Mouse (Mus musculus) C2C12 (cell line): ENCODE data around the gene Pdcd2l. TPM values are rescaled to one million over a fixed set of nuclear protein-coding genes. Genes with fewer than 3 reads are reported as not detected.

Source experiments
- H3K27me3 ChIP-seq: one replicate; pipeline ENCODE4 v1.6.1; 2011; ENCODE audit not compliant: control insufficient read depth, insufficient read depth, insufficient read length
- H3K36me3 ChIP-seq: one replicate; pipeline ENCODE4 v1.6.1; 2011; ENCODE audit not compliant: control insufficient read depth, insufficient read depth
- H3K4me3 ChIP-seq: one replicate; pipeline ENCODE4 v1.5.1; 2011; ENCODE audit warnings: mild to moderate bottlenecking, control low read depth; ENCODE audit not compliant: poor library complexity, insufficient read depth, severe bottlenecking
- H3K79me2 ChIP-seq: one replicate; pipeline ENCODE4 v1.6.1; 2011; ENCODE audit not compliant: control insufficient read depth, insufficient read depth
- H3K79me3 ChIP-seq: one replicate; pipeline ENCODE4 v1.6.1; 2011; ENCODE audit warnings: low read depth, control low read depth
- H3ac ChIP-seq: one replicate; pipeline ENCODE3; 2011; ENCODE audit warnings: low read depth; ENCODE audit not compliant: control insufficient read depth, insufficient read length
- CEBPB ChIP-seq: IDR thresholded peaks from one replicate; pipeline ENCODE4 v1.6.1; 2011; ENCODE audit warnings: low read depth, mild to moderate bottlenecking, control low read depth, moderate library complexity
- CTCF ChIP-seq: IDR thresholded peaks from one replicate; pipeline ENCODE4 v1.5.1; 2011; ENCODE audit not compliant: control insufficient read depth, insufficient read depth, insufficient read length
- FOSL1 ChIP-seq: IDR thresholded peaks from one replicate; pipeline ENCODE4 v1.8.0; 2011; ENCODE audit warnings: mild to moderate bottlenecking, low read length; ENCODE audit not compliant: poor library complexity, insufficient read depth, severe bottlenecking
- MAX ChIP-seq: IDR thresholded peaks from one replicate; pipeline ENCODE4 v1.6.1; 2011; ENCODE audit warnings: mild to moderate bottlenecking, control low read depth
- MYOD1 ChIP-seq: IDR thresholded peaks from one replicate; pipeline ENCODE4 v1.6.1; 2011; ENCODE audit warnings: low read depth; ENCODE audit not compliant: control insufficient read depth, insufficient read length
- MYOG ChIP-seq: IDR thresholded peaks from one replicate; pipeline ENCODE4 v1.6.1; 2011; ENCODE audit not compliant: control insufficient read depth, insufficient read length; ENCODE audit errors: extremely low read depth
- USF1 ChIP-seq: IDR thresholded peaks from one replicate; pipeline ENCODE4 v1.6.1; 2011; ENCODE audit warnings: low read depth, mild to moderate bottlenecking, control low read depth, moderate library complexity
- polyA plus RNA-seq: library from polyadenylated mRNA; unstranded; fragments of >200 nt; fragmentation: generic; extraction: Trizol; gene quantifications from one replicate; pipeline ENCODE4 v1.2.1, GENCODE M21; 2012; ENCODE audit warnings: missing spikeins

Gene Pdcd2l
- polyA plus RNA-seq, 1 experiment = 41.7 TPM

DNA sequence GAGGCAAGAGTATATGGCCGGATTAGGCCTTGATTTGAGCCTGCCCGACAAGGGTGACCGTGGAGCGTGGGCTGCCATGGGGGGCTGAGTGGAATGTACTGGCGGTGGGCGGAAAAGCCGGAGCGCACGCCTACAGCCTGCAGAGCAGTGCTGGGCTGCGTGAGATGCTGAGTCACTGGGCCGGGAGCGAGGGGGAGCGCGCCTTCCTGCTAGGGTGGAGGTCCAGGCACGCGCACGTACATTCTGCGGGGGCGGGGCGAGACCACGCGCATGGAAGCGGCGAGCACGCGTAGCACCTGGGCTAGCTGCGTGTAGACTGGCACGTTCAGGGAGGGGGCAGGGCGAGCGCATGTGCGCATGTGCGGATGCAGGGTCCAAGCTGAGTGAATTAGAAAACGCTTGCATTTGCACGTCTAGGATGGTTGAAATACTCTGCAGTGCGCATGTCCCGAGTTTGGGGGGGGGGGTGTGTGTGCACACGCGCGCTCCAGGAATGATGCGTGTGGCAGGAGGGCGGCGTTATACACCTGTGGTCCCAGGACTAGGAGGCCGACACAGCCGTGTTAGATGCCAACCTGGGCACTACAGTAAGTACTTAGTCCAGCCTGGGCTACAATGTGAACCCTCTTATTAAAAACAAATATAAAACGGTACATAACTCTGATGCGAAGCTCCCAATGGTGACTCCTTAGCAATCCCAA, 37.6 kb upstream of the Pdcd2l start:
- Histone ChIP-seq H3ac (peak overlapping the region; percentile 54), H3K4me3 (peak overlapping the region; percentile 30), H3K27me3 (no peaks in the 10 kb centered on the region), H3K79me3 (peaks cover 5% of the 10 kb centered on the region), H3K79me2 (peaks cover 11% of the 10 kb centered on the region), H3K36me3 (peaks cover 22% of the 10 kb centered on the region)
- TF ChIP-seq USF1 (no peak), MAX (peak; percentile 81), CEBPB (no peak), FOSL1 (no peak), CTCF (no peak), MYOD1 (no peak), MYOG (no peak)

DNA sequence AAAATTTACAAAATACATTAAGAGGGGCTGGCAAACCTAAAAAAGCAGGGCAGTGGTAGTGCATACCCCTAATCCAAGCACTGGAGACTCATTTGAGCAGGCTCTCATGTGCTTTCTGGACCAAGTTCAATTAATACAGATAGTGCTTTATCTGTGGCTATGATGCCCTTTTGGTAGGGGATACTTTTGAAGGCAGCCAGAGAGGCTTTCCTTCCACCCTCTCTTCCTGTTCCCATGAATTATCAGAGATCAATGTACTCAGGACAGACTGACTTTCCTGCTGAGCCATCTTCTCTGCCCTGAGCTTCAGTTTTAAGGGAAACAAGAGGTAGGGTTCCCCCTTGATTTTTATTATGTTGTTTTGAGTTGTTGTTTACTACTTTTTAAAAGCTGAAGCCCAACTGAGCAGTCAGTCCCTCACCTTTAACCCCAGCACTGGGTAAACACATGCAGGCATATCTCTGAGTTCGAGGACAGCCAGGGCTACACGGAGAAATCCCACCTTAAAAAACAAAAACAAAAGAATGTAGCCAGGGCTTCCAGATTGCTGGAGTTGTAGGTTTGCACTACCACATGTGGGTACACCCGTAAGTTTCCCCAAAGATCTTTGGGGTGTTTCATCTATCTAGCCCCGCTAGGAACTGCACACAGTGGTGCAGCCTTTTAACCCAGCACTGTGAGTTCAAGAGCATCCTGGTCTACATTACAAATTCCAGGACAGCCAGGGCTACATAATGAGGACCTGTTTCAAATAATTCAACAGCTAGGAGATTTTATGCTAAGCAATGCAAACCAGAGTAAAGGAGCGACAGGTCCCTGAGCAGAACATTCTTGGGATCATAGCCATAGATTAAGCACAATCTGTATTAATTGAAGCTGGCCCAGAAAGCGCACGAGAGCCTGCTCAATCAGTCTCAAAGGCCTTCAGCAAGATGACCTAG, 36.6 kb upstream of the Pdcd2l start:
- H3K36me3 ChIP-seq = peaks cover 23% of the 10 kb centered on the region
- peaks cover 14% of the 10 kb centered on the region for H3K79me3 ChIP-seq
- H3K27me3 ChIP-seq = no peaks in the 10 kb centered on the region
- H3K4me3 ChIP-seq = peak overlapping the region; percentile 30
- no peak for TF ChIP-seq FOSL1
- TF ChIP-seq MYOD1 = no peak
- TF ChIP-seq CEBPB = no peak
- TF ChIP-seq MAX = no peak
- TF ChIP-seq CTCF = no peak
- TF ChIP-seq MYOG = no peak
- no peak for TF ChIP-seq USF1
- H3ac ChIP-seq = peak overlapping the region; percentile 54
- H3K79me2 ChIP-seq = peaks cover 21% of the 10 kb centered on the region

GRCm38 (mm10) chr7:34230116-34230515, 33.7 kb upstream of the Pdcd2l start, which contains the start of gene Gpi1:
Gene Gpi1, minus strand, starts transcription at chr7:34230336.
- peak within 1 kb of the TSS; percentile 61 for H3ac ChIP-seq
- no peaks in the 10 kb centered on the region for H3K27me3 ChIP-seq
- H3K4me3 ChIP-seq = peak within 1 kb of the TSS; percentile 50
- peaks cover 49% of the 10 kb centered on the region for H3K79me2 ChIP-seq
- TF ChIP-seq MYOD1 = no peak
- no peak for TF ChIP-seq FOSL1
- no peak for TF ChIP-seq CEBPB
- no peak for TF ChIP-seq USF1
- no peak for TF ChIP-seq CTCF
- TF ChIP-seq MYOG = no peak
- no peak for TF ChIP-seq MAX
- H3K36me3 ChIP-seq = peaks cover 36% of the 10 kb centered on the region
- peaks cover 30% of the 10 kb centered on the region for H3K79me3 ChIP-seq

DNA sequence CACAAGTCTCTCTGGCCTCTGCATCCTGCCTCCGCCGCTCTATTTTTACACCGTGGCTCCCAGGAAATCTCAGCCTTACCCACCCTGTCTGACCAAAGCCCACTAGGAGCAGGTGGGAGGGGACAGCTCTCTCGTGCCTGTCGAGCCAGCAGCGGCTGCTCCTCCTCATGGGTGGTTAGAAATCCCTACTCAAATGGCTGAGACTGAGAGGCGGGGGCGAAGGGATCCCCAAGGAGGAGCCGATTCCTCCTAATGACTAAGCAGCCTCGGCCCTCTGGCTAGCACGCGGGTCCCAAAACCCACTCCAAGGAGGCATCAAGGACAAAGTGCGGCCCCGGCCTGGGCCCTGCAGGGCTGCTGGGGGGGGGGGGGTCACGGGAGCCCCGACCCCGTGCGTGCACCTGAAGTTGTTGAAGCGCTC, 33.2 kb upstream of the Pdcd2l start:
- Histone ChIP-seq H3ac (peak overlapping the region; percentile 61), H3K27me3 (no peaks in the 10 kb centered on the region), H3K4me3 (peak overlapping the region; percentile 50), H3K36me3 (peaks cover 40% of the 10 kb centered on the region), H3K79me3 (peaks cover 30% of the 10 kb centered on the region), H3K79me2 (peaks cover 54% of the 10 kb centered on the region)
- TF ChIP-seq MAX (no peak), FOSL1 (no peak), MYOG (no peak), MYOD1 (no peak), CTCF (no peak), USF1 (no peak), CEBPB (no peak)

- H3ac ChIP-seq = peak overlapping the region; percentile 61
- H3K79me3 ChIP-seq = peaks cover 31% of the 10 kb centered on the region
- peak overlapping the region; percentile 50 for H3K4me3 ChIP-seq
- no peaks in the 10 kb centered on the region for H3K27me3 ChIP-seq
- H3K79me2 ChIP-seq = peaks cover 57% of the 10 kb centered on the region
- no peak for TF ChIP-seq CEBPB
- no peak for TF ChIP-seq FOSL1
- no peak for TF ChIP-seq USF1
- H3K36me3 ChIP-seq = peaks cover 45% of the 10 kb centered on the region
These were observed 32.7 kb upstream of the Pdcd2l start for GRCm38 (mm10) chr7:34229153-34229552.
